Mouse (Mus musculus) limb, embryonic 14.5 days (tissue): Measurements from ENCODE around the gene Tmem72. TPM values are rescaled to one million over a fixed set of nuclear protein-coding genes. Genes with fewer than 3 reads are reported as not detected.

Experiments used
- ATAC-seq: fragments of 200-750 bp; cut with Nextera tagmentation; 2 replicates; pipeline ENCODE4 v1.8.0; 2017; ENCODE audit warnings: low read depth, moderate number of reproducible peaks, moderate TSS enrichment; ENCODE audit not compliant: low FRiP score
- DNase-seq: peaks from one replicate; pipeline ENCODE4 v3.0.0-alpha.2; 2015; ENCODE audit warnings: low spot score
- H3K27ac ChIP-seq: fragments of 300-500 bp; sonication (generic); replicated peaks from 2 replicates; pipeline ENCODE4 v1.5.1; 2014; ENCODE audit warnings: low read depth, mild to moderate bottlenecking, low read length, moderate library complexity, mixed read lengths
- H3K27me3 ChIP-seq: fragments of 300-500 bp; sonication (generic); 2 replicates; pipeline ENCODE4 v1.6.1; 2014; ENCODE audit warnings: low read length, mixed read lengths; ENCODE audit not compliant: control insufficient read depth, insufficient read depth
- H3K36me3 ChIP-seq: fragments of 300-500 bp; sonication (generic); 2 replicates; pipeline ENCODE4 v1.6.1; 2014; ENCODE audit warnings: mild to moderate bottlenecking, low read length, moderate library complexity, mixed read lengths; ENCODE audit not compliant: control insufficient read depth, insufficient read depth
- H3K4me1 ChIP-seq: fragments of 300-500 bp; sonication (generic); 2 replicates; pipeline ENCODE4 v1.6.1; 2014; ENCODE audit warnings: antibody characterized with exemption, low read length, mixed read lengths; ENCODE audit not compliant: control insufficient read depth, insufficient read depth
- H3K4me2 ChIP-seq: fragments of 300-500 bp; sonication (generic); replicated peaks from 2 replicates; pipeline ENCODE4 v1.6.1; 2014; ENCODE audit warnings: low read depth, mild to moderate bottlenecking, low read length, moderate library complexity; ENCODE audit not compliant: severe bottlenecking
- H3K4me3 ChIP-seq: fragments of 300-500 bp; sonication (generic); replicated peaks from 2 replicates; pipeline ENCODE4 v1.5.1; 2014; ENCODE audit warnings: low read length
- H3K9ac ChIP-seq: fragments of 300-500 bp; sonication (generic); 2 replicates; pipeline ENCODE4 v1.6.1; 2014; ENCODE audit warnings: mild to moderate bottlenecking, low read depth, low read length, moderate library complexity; ENCODE audit not compliant: severe bottlenecking
- H3K9me3 ChIP-seq: fragments of 300-500 bp; sonication (generic); 2 replicates; pipeline ENCODE4 v1.6.1; 2016; ENCODE audit warnings: low read length; ENCODE audit not compliant: control insufficient read depth
- POLR2A ChIP-seq: fragments of 200-500 bp; IDR thresholded peaks from 2 replicates; pipeline ENCODE4 v1.8.0; 2012; ENCODE audit warnings: inconsistent platforms, mild to moderate bottlenecking, moderate library complexity, borderline replicate concordance; ENCODE audit not compliant: insufficient read depth, insufficient read length; ENCODE audit errors: extremely low read depth
- WGBS: fragments of 180-500 bp; shearing (Covaris S2); extraction: QIAGEN DNeasy Blood & Tissue Kit; methylation state at CpG from one replicate; pipeline ENCODE4 v1.1.7; 2014; 5-methylcytosine and 5-hydroxymethylcytosine counted together
- polyA plus RNA-seq, 2 experiments: library from polyadenylated mRNA; depleted of rRNA in 1 of 2; stranded (reverse) in 1 of 2; unstranded in 1 of 2; fragments of >200 nt; fragmentation: Nextera tagmentation in 1 of 2; extraction: Ambion mirVana in 1 of 2; gene quantifications; 2 replicates each; pipeline versions ENCODE4 v1.2.1 to v1.2.3; 2012 to 2014

Gene Tmem72
- polyA plus RNA-seq, 2 experiments: 0.03 to 0.08 TPM

- H3K4me2 ChIP-seq: no peak overlapping the region
- WGBS: 76% methylated on average over 5 of the region's 5 CpGs
- no peaks in the 10 kb centered on the region for H3K27me3 ChIP-seq
- no peak overlapping the region for H3K4me3 ChIP-seq
- DNase-seq: no peak
- no peaks in the 10 kb centered on the region for H3K36me3 ChIP-seq
- H3K9ac ChIP-seq: no peak overlapping the region
- ATAC-seq: no peak
- H3K27ac ChIP-seq: no peak overlapping the region
- H3K9me3 ChIP-seq: no peaks in the 10 kb centered on the region
- no peaks in the 10 kb centered on the region for H3K4me1 ChIP-seq
- no peak for TF ChIP-seq POLR2A
Observed at GRCm38 (mm10) chr6:116735361-116735760, 18.6 kb upstream of the Tmem72 start.

GRCm38 (mm10) chr6:116733577-116733976, 16.9 kb upstream of the Tmem72 start:
- 76% methylated on average over 4 of the region's 4 CpGs for WGBS
- no peaks in the 10 kb centered on the region for H3K27me3 ChIP-seq
- no peaks in the 10 kb centered on the region for H3K4me1 ChIP-seq
- ATAC-seq (no peak), DNase-seq (no peak)
- H3K9me3 ChIP-seq: no peaks in the 10 kb centered on the region
- no peaks in the 10 kb centered on the region for H3K36me3 ChIP-seq
- no peak overlapping the region for H3K4me2 ChIP-seq
- H3K9ac ChIP-seq: no peak overlapping the region
- no peak for TF ChIP-seq POLR2A
- no peak overlapping the region for H3K4me3 ChIP-seq
- no peak overlapping the region for H3K27ac ChIP-seq

GRCm38 (mm10) chr6:116724489-116725160, 7.9 kb upstream of the Tmem72 start:
- Histone ChIP-seq H3K36me3 (no peaks in the 10 kb centered on the region), H3K4me1 (no peaks in the 10 kb centered on the region), H3K9me3 (no peaks in the 10 kb centered on the region), H3K9ac (no peak overlapping the region), H3K27ac (no peak overlapping the region), H3K4me3 (no peak overlapping the region), H3K27me3 (no peaks in the 10 kb centered on the region), H3K4me2 (no peak overlapping the region)
- 86% methylated on average over 12 of the region's 12 CpGs for WGBS
- no peak for TF ChIP-seq POLR2A
- ATAC-seq (no peak), DNase-seq (no peak)

GRCm38 (mm10) chr6:116718920-116719319, 2.2 kb upstream of the Tmem72 start:
- Histone ChIP-seq H3K9ac (no peak overlapping the region), H3K36me3 (no peaks in the 10 kb centered on the region), H3K4me3 (no peak overlapping the region), H3K4me1 (no peaks in the 10 kb centered on the region), H3K27ac (no peak overlapping the region), H3K4me2 (no peak overlapping the region), H3K27me3 (no peaks in the 10 kb centered on the region), H3K9me3 (no peaks in the 10 kb centered on the region)
- ATAC-seq (no peak), DNase-seq (no peak)
- 75% methylated on average over 4 of the region's 4 CpGs for WGBS
- no peak for TF ChIP-seq POLR2A

- Histone ChIP-seq H3K9ac (no peak overlapping the region), H3K27ac (no peak overlapping the region), H3K4me2 (no peak overlapping the region), H3K27me3 (no peaks in the 10 kb centered on the region), H3K4me1 (no peaks in the 10 kb centered on the region), H3K36me3 (no peaks in the 10 kb centered on the region), H3K4me3 (no peak overlapping the region), H3K9me3 (no peaks in the 10 kb centered on the region)
- DNase-seq (no peak), ATAC-seq (no peak)
- no peak for TF ChIP-seq POLR2A
- 83% methylated on average over 4 of the region's 4 CpGs for WGBS
Observed at GRCm38 (mm10) chr6:116718361-116718760, 1.6 kb upstream of the Tmem72 start.
